Comparison of ENCODE assay signal across 9 mouse cellular contexts in genomic region chr10:18528475-18528874, GRCm38 (mm10). TPM values are rescaled to one million over a fixed set of nuclear protein-coding genes. Genes with fewer than 3 reads are reported as not detected.
DNase-seq lines count a peak whose midpoint lies in the region; ATAC-seq and TF ChIP-seq lines count a peak whose summit lies in the region.
"Had no signal": no experiment of that assay in that cellular context is flagged by ENCODE, and none has a peak within 500 bp of the region (broad histone marks: within the 10 kb centered on the region; RNA-seq: fewer than 3 reads in every experiment).

No protein-coding gene starts in this region.

- peaks cover 17% of the 10 kb centered on the region; the same call in 1 of the 2 replicates for H3K4me1 ChIP-seq in forebrain, embryonic 14.5 days (ENCODE audit: control insufficient read depth, insufficient read depth, low read length)
- H3K4me1 ChIP-seq in forebrain, embryonic 11.5 days (replicated peaks; ENCODE audit: control insufficient read depth, insufficient read depth, low read length): no peaks in the 10 kb centered on the region
- H3K4me1 ChIP-seq in G1E (ENCODE audit: insufficient read depth, low read depth, low read length): no peaks in the 10 kb centered on the region; the same call in 1 of the 2 replicates
- peaks cover 6% of the 10 kb centered on the region; the same call in 1 of the 2 replicates for H3K4me1 ChIP-seq in embryonic facial prominence, embryonic 14.5 days (ENCODE audit: control insufficient read depth, insufficient read depth, low read length)
- H3K4me1 ChIP-seq in stomach, postnatal 0 days (replicated peaks; ENCODE audit: control insufficient read depth, insufficient read depth): no peaks in the 10 kb centered on the region
- H3K4me1 ChIP-seq: liver, embryonic 13.5 days had no signal

- no peak overlapping the region; the same call in 1 of the 2 replicates for H3K27ac ChIP-seq in forebrain, embryonic 14.5 days (ENCODE audit: low read depth, low read length)
- no peak overlapping the region for H3K27ac ChIP-seq in forebrain, embryonic 11.5 days (ENCODE audit: low read depth, low read length)
- H3K27ac ChIP-seq in left cerebral cortex, adult 2 months: no peak overlapping the region
- H3K27ac ChIP-seq in embryonic facial prominence, embryonic 14.5 days (replicated peaks; ENCODE audit: low read depth, low read length): no peak overlapping the region
- no peak overlapping the region for H3K27ac ChIP-seq in stomach, postnatal 0 days (replicated peaks)
- H3K27ac ChIP-seq: liver, embryonic 13.5 days had no signal

- TF ChIP-seq CTCF in left cerebral cortex, adult 2 months (IDR thresholded peaks at IDR 0.05): peak; percentile 83
- TF ChIP-seq CTCF in G1E (IDR thresholded peaks at IDR 0.05; ENCODE audit: low read depth, low read length): 0 out of 2 replicates have a peak, but pooled peaks have one; percentile 20
- TF ChIP-seq CTCF in stomach, postnatal 0 days (IDR thresholded peaks at IDR 0.05; ENCODE audit: low read depth): peak; percentile 84

- DNase-seq in forebrain, embryonic 14.5 days (ENCODE audit: low spot score): peak; percentile 80
- DNase-seq in forebrain, embryonic 11.5 days (ENCODE audit: low spot score): no peak
- DNase-seq in left cerebral cortex, adult 2 months (ENCODE audit: extremely low spot score in 1 of 2, low spot score in 2 of 2): peak in 1 of 2 experiments; percentile 25
- no peak for DNase-seq in left cerebral cortex, adult 11 months (ENCODE audit: low spot score)
- no peak for DNase-seq in G1E (ENCODE audit: low spot score)
- DNase-seq in embryonic facial prominence, embryonic 14.5 days (ENCODE audit: low spot score): peak; percentile 76
- no peak for DNase-seq in stomach, postnatal 0 days (ENCODE audit: low spot score)
- DNase-seq in gastrocnemius, postnatal 25 days: no peak
- DNase-seq: liver, embryonic 13.5 days had no signal

- ATAC-seq in forebrain, embryonic 14.5 days: 0 out of 2 replicates have a peak, but pooled peaks have one; percentile 10
- no peak for ATAC-seq in forebrain, embryonic 11.5 days (replicated peaks; ENCODE audit: low FRiP score)
- ATAC-seq in G1E (ENCODE audit: extremely low read depth, insufficient number of reproducible peaks, low FRiP score, poor library complexity, severe bottlenecking): no peak
- no peak for ATAC-seq in embryonic facial prominence, embryonic 14.5 days (ENCODE audit: low read depth)
- no peak for ATAC-seq in stomach, postnatal 0 days (ENCODE audit: low FRiP score, low TSS enrichment)

- peaks cover 37% of the 10 kb centered on the region for H3K36me3 ChIP-seq in forebrain, embryonic 14.5 days (ENCODE audit: control insufficient read depth, insufficient read depth, low read length)
- peaks cover 7% of the 10 kb centered on the region for H3K36me3 ChIP-seq in forebrain, embryonic 11.5 days (ENCODE audit: control insufficient read depth, insufficient read depth, low read length)
- no peaks in the 10 kb centered on the region for H3K36me3 ChIP-seq in G1E (replicated peaks)
- peaks cover 37% of the 10 kb centered on the region for H3K36me3 ChIP-seq in embryonic facial prominence, embryonic 14.5 days (ENCODE audit: control insufficient read depth, insufficient read depth, low read length)
- no peaks in the 10 kb centered on the region; the same call in 1 of the 2 replicates for H3K36me3 ChIP-seq in stomach, postnatal 0 days (ENCODE audit: control insufficient read depth, insufficient read depth, low read length)

- no peaks in the 10 kb centered on the region for H3K9me3 ChIP-seq in forebrain, embryonic 14.5 days (replicated peaks; ENCODE audit: control insufficient read depth, low read length)
- no peaks in the 10 kb centered on the region for H3K9me3 ChIP-seq in forebrain, embryonic 11.5 days (ENCODE audit: control insufficient read depth, low read length)
- H3K9me3 ChIP-seq in G1E (replicated peaks): no peaks in the 10 kb centered on the region
- no peaks in the 10 kb centered on the region for H3K9me3 ChIP-seq in embryonic facial prominence, embryonic 14.5 days (ENCODE audit: control insufficient read depth, low read length)
- H3K9me3 ChIP-seq in stomach, postnatal 0 days (ENCODE audit: control insufficient read depth, low read length): no peaks in the 10 kb centered on the region
- H3K9me3 ChIP-seq: liver, embryonic 13.5 days had no signal

- H3K4me3 ChIP-seq in forebrain, embryonic 14.5 days (ENCODE audit: low read depth, low read length): no peak overlapping the region
- H3K4me3 ChIP-seq in forebrain, embryonic 11.5 days (ENCODE audit: low read depth, low read length): no peak overlapping the region
- 0 out of 2 replicates have a peak overlapping the region, but pooled peaks have one; percentile 22 for H3K4me3 ChIP-seq in left cerebral cortex, adult 2 months
- H3K4me3 ChIP-seq in G1E (ENCODE audit: low read depth, low read length): no peak overlapping the region
- no peak overlapping the region for H3K4me3 ChIP-seq in embryonic facial prominence, embryonic 14.5 days (ENCODE audit: low read depth, low read length)
- H3K4me3 ChIP-seq in stomach, postnatal 0 days (ENCODE audit: low read depth, low read length): no peak overlapping the region
- H3K4me3 ChIP-seq: liver, embryonic 13.5 days had no signal

- no peak overlapping the region for H3K4me2 ChIP-seq in forebrain, embryonic 14.5 days (ENCODE audit: low read length)
- H3K4me2 ChIP-seq in forebrain, embryonic 11.5 days (ENCODE audit: low read depth, low read length, severe bottlenecking): no peak overlapping the region
- H3K4me2 ChIP-seq in embryonic facial prominence, embryonic 14.5 days (ENCODE audit: low read depth, low read length): no peak overlapping the region
- H3K4me2 ChIP-seq in stomach, postnatal 0 days (replicated peaks; ENCODE audit: low read depth): no peak overlapping the region
- H3K4me2 ChIP-seq: liver, embryonic 13.5 days had no signal

- TF ChIP-seq EP300 in stomach, postnatal 0 days (optimal IDR thresholded peaks at IDR 0.05): no peak

- H3K9ac ChIP-seq in forebrain, embryonic 14.5 days (ENCODE audit: low read length): no peak overlapping the region
- H3K9ac ChIP-seq in forebrain, embryonic 11.5 days (ENCODE audit: low read length): no peak overlapping the region
- H3K9ac ChIP-seq in embryonic facial prominence, embryonic 14.5 days (ENCODE audit: low read depth, low read length): no peak overlapping the region
- no peak overlapping the region for H3K9ac ChIP-seq in stomach, postnatal 0 days (ENCODE audit: low read length)
- H3K9ac ChIP-seq: liver, embryonic 13.5 days had no signal

- intact Hi-C loops in left cerebral cortex, adult 2 months (cut with DNase I): loop anchor here (1.0 to 5.0 kb wide), 4 partner anchors 75 to 137 kb away; no protein-coding TSS in a partner anchor

- 52% methylated on average over 4 of the region's 5 CpGs for WGBS in forebrain, embryonic 14.5 days
- 57% methylated on average over 5 of the region's 5 CpGs for WGBS in forebrain, embryonic 11.5 days
- 50% methylated on average over 5 of the region's 5 CpGs for WGBS in embryonic facial prominence, embryonic 14.5 days
- WGBS in stomach, postnatal 0 days: 49% methylated on average over 5 of the region's 5 CpGs

- no peaks in the 10 kb centered on the region for H3K27me3 ChIP-seq in forebrain, embryonic 14.5 days (replicated peaks; ENCODE audit: control insufficient read depth, insufficient read depth, low read length)
- H3K27me3 ChIP-seq in forebrain, embryonic 11.5 days (ENCODE audit: control insufficient read depth, insufficient read depth, low read length): no peaks in the 10 kb centered on the region
- peaks cover 7% of the 10 kb centered on the region; the same call in 1 of the 2 replicates for H3K27me3 ChIP-seq in G1E (ENCODE audit: insufficient read depth, low read length)
- H3K27me3 ChIP-seq in embryonic facial prominence, embryonic 14.5 days (replicated peaks; ENCODE audit: control insufficient read depth, insufficient read depth, low read length): no peaks in the 10 kb centered on the region
- H3K27me3 ChIP-seq in stomach, postnatal 0 days (ENCODE audit: control insufficient read depth, insufficient read depth, low read length): no peaks in the 10 kb centered on the region
- H3K27me3 ChIP-seq: liver, embryonic 13.5 days had no signal

RNA-seq across cellular contexts. Expression of gene Hebp2, which starts 17.4 kb away (rescaled TPM):
- polyA plus RNA-seq in forebrain, embryonic 14.5 days (2014; fragmentation: Nextera tagmentation; extraction: Ambion mirVana): 7.7 and 7.8 TPM in 2 replicates
- polyA plus RNA-seq in forebrain, embryonic 11.5 days (2014; fragmentation: Nextera tagmentation; extraction: Ambion mirVana): 10.3 and 12.0 TPM in 2 replicates
- total RNA-seq in left cerebral cortex, adult 2 months (2021): 1 to 10 TPM; 3.8 TPM
- total RNA-seq in G1E (2014; fragmentation: Nextera tagmentation) (not detected in 2 replicates), G1E (2017) (not detected in 2 replicates)
- not detected in 2 replicates for polyA plus RNA-seq in G1E (2012)
- polyA plus RNA-seq in embryonic facial prominence, embryonic 14.5 days (2014; fragmentation: Nextera tagmentation; extraction: Ambion mirVana): 25.1 and 27.4 TPM in 2 replicates
- 112 and 129 TPM in 2 replicates for polyA plus RNA-seq in stomach, postnatal 0 days (2015; fragmentation: Nextera tagmentation; extraction: Ambion mirVana)
- total RNA-seq in gastrocnemius, postnatal 25 days (2021): under 1 TPM; 0.59 to 0.91 TPM

Comparison
In these comparisons a context has a peak if more than half of its experiments do, and no peak if none do; other contexts are left out.
1. DNase-seq: peak in forebrain, embryonic 14.5 days (single experiment) and embryonic facial prominence, embryonic 14.5 days (single experiment); none in forebrain, embryonic 11.5 days (single experiment), left cerebral cortex, adult 11 months (single experiment), G1E (single experiment), stomach, postnatal 0 days (single experiment) and gastrocnemius, postnatal 25 days (single experiment).
2. CTCF ChIP-seq: peak in every context shown above with its lines; median percentile 84 in stomach, postnatal 0 days; 83 in left cerebral cortex, adult 2 months; 20 in G1E.